Mouse (Mus musculus): ENCODE measurements at regions not wholly inside any gene's neighbourhood (a gene's known extent, or its start where the extent isn't known, plus 50 kb on each side); places are given as distances from the start of the nearest gene placed in this dataset.
"Not testable (repeated sequence)": the region's sequence is repeated elsewhere in the genome, so short reads cannot be mapped to it uniquely, and the experiment has no call there.

GRCm38 (mm10) chr10:70843848-70844247 lies 188.1 kb upstream of the Phyhipl start:
- ATAC-seq (no peak), DNase-seq (ENCODE audit: low read depth, low spot score) (no peak)
- ChIA-PET CTCF (interaction anchor here (0.9 to 1.7 kb wide), 3 partner anchors 10 to 14 kb away, joined by 3 read pairs; no protein-coding TSS in a partner anchor), POLR2A (interaction anchor here (0.6 kb wide), 1 partner anchor 345 kb away, joined by 3 read pairs; no protein-coding TSS in a partner anchor)
- in situ Hi-C loops (cut with MboI; ENCODE audit: low pct_unique_long_range_greater_than_20kb) = no loop called here
- H3K27me3 ChIP-seq = no peaks in the 10 kb centered on the region
- no peak for TF ChIP-seq CTCF (IDR thresholded peaks at IDR 0.05)

GRCm38 (mm10) chr10:70842176-70842838 lies 186.5 kb upstream of the Phyhipl start:
- ATAC-seq (no peak), DNase-seq (ENCODE audit: low read depth, low spot score) (no peak)
- no peak for TF ChIP-seq CTCF (IDR thresholded peaks at IDR 0.05)
- H3K27me3 ChIP-seq = no peaks in the 10 kb centered on the region
- ChIA-PET POLR2A (no interaction called here), CTCF (no interaction called here)
- in situ Hi-C loops (cut with MboI; ENCODE audit: low pct_unique_long_range_greater_than_20kb) = no loop called here

GRCm38 (mm10) chr10:70841179-70841578 lies 185.4 kb upstream of the Phyhipl start:
- in situ Hi-C loops (cut with MboI; ENCODE audit: low pct_unique_long_range_greater_than_20kb); POLR2A ChIA-PET; H3K27me3 ChIP-seq; CTCF ChIA-PET; DNase-seq (ENCODE audit: low read depth, low spot score); ATAC-seq: not testable (repeated sequence)

- ATAC-seq = no peak
- in situ Hi-C loops (cut with MboI; ENCODE audit: low pct_unique_long_range_greater_than_20kb) = no loop called here
- no peaks in the 10 kb centered on the region for H3K27me3 ChIP-seq
- DNase-seq (ENCODE audit: low read depth, low spot score) = no peak
- ChIA-PET POLR2A (no interaction called here), CTCF (no interaction called here)
- TF ChIP-seq CTCF (IDR thresholded peaks at IDR 0.05) = no peak
These were observed 182.4 kb upstream of the Phyhipl start for GRCm38 (mm10) chr10:70838147-70838546.

GRCm38 (mm10) chr10:70837326-70837725 lies 181.6 kb upstream of the Phyhipl start:
- no peak for TF ChIP-seq CTCF (IDR thresholded peaks at IDR 0.05)
- DNase-seq (ENCODE audit: low read depth, low spot score) (no peak), ATAC-seq (no peak)
- POLR2A ChIA-PET = no interaction called here
- in situ Hi-C loops (cut with MboI; ENCODE audit: low pct_unique_long_range_greater_than_20kb) = no loop called here
- CTCF ChIA-PET = no interaction called here
- H3K27me3 ChIP-seq = no peaks in the 10 kb centered on the region

GRCm38 (mm10) chr10:70832616-70833015 lies 176.9 kb upstream of the Phyhipl start:
- ATAC-seq (no peak), DNase-seq (ENCODE audit: low read depth, low spot score) (no peak)
- H3K27me3 ChIP-seq = no peaks in the 10 kb centered on the region
- no peak for TF ChIP-seq CTCF (IDR thresholded peaks at IDR 0.05)
- POLR2A ChIA-PET = no interaction called here
- in situ Hi-C loops (cut with MboI; ENCODE audit: low pct_unique_long_range_greater_than_20kb) = no loop called here
- CTCF ChIA-PET = no interaction called here

- no peak for TF ChIP-seq CTCF (IDR thresholded peaks at IDR 0.05)
- in situ Hi-C loops (cut with MboI; ENCODE audit: low pct_unique_long_range_greater_than_20kb) = no loop called here
- POLR2A ChIA-PET = interaction anchor here (0.6 kb wide), 1 partner anchor 39 kb away, joined by 3 read pairs; no protein-coding TSS in a partner anchor
- DNase-seq (ENCODE audit: low read depth, low spot score) (no peak), ATAC-seq (no peak)
- CTCF ChIA-PET = no interaction called here
- H3K27me3 ChIP-seq = no peaks in the 10 kb centered on the region
These were observed 172.5 kb upstream of the Phyhipl start for GRCm38 (mm10) chr10:70828217-70828616.

- POLR2A ChIA-PET; in situ Hi-C loops (cut with MboI; ENCODE audit: low pct_unique_long_range_greater_than_20kb); ATAC-seq; DNase-seq (ENCODE audit: low read depth, low spot score); H3K27me3 ChIP-seq; CTCF ChIA-PET: not testable (repeated sequence)
These were observed 171.8 kb upstream of the Phyhipl start for GRCm38 (mm10) chr10:70827522-70827921.

GRCm38 (mm10) chr10:70826706-70827105 lies 170.9 kb upstream of the Phyhipl start:
- ATAC-seq (no peak), DNase-seq (ENCODE audit: low read depth, low spot score) (no peak)
- TF ChIP-seq CTCF (IDR thresholded peaks at IDR 0.05) = no peak
- POLR2A ChIA-PET = no interaction called here
- in situ Hi-C loops (cut with MboI; ENCODE audit: low pct_unique_long_range_greater_than_20kb) = no loop called here
- H3K27me3 ChIP-seq = no peaks in the 10 kb centered on the region
- CTCF ChIA-PET = no interaction called here

- in situ Hi-C loops (cut with MboI; ENCODE audit: low pct_unique_long_range_greater_than_20kb) = no loop called here
- ChIA-PET POLR2A (no interaction called here), CTCF (interaction anchor here (1.5 kb wide), 1 partner anchor 10 kb away, joined by 6 read pairs; no protein-coding TSS in a partner anchor)
- ATAC-seq = no peak
- H3K27me3 ChIP-seq = no peaks in the 10 kb centered on the region
- TF ChIP-seq CTCF (IDR thresholded peaks at IDR 0.05) = no peak
- no peak for DNase-seq (ENCODE audit: low read depth, low spot score)
These were observed 169.7 kb upstream of the Phyhipl start for GRCm38 (mm10) chr10:70825451-70825850.

GRCm38 (mm10) chr10:70824461-70824860 lies 168.7 kb upstream of the Phyhipl start:
- no peak for TF ChIP-seq CTCF (IDR thresholded peaks at IDR 0.05)
- in situ Hi-C loops (cut with MboI; ENCODE audit: low pct_unique_long_range_greater_than_20kb) = no loop called here
- POLR2A ChIA-PET = no interaction called here
- ATAC-seq (no peak), DNase-seq (ENCODE audit: low read depth, low spot score) (no peak)
- CTCF ChIA-PET = interaction anchor here (1.5 kb wide), 2 partner anchors 9 to 14 kb away, joined by 4 to 6 read pairs; no protein-coding TSS in a partner anchor
- H3K27me3 ChIP-seq = no peaks in the 10 kb centered on the region

- ChIA-PET POLR2A (no interaction called here), CTCF (interaction anchor here (1.2 kb wide), 1 partner anchor 451 kb away, joined by 3 read pairs; no protein-coding TSS in a partner anchor)
- DNase-seq (ENCODE audit: low read depth, low spot score) = no peak
- TF ChIP-seq CTCF (IDR thresholded peaks at IDR 0.05) = no peak
- H3K27me3 ChIP-seq = no peaks in the 10 kb centered on the region
- in situ Hi-C loops (cut with MboI; ENCODE audit: low pct_unique_long_range_greater_than_20kb) = loop anchor here (5.0 to 10.0 kb wide), 3 partner anchors 248 to 498 kb away; no protein-coding TSS in a partner anchor
- no peak for ATAC-seq
These were observed 164.2 kb upstream of the Phyhipl start for GRCm38 (mm10) chr10:70819951-70820350.

Measured in Patski (cell line).